Mouse (Mus musculus) heart, adult 2 months (tissue): Measurements from ENCODE around the gene Ptprh. TPM values are rescaled to one million over a fixed set of nuclear protein-coding genes. Genes with fewer than 3 reads are reported as not detected.

Source experiments
- DNase-seq, 2 experiments: peaks; one replicate each; pipeline ENCODE4 v3.0.0; 2021
- H3K27ac ChIP-seq: fragments of 200-600 bp; 2 replicates; pipeline ENCODE4 v1.8.1; 2022
- H3K27me3 ChIP-seq: fragments of 200-500 bp; 2 replicates; pipeline ENCODE4 v1.6.1; 2012; ENCODE audit warnings: mild to moderate bottlenecking, low read length, inconsistent platforms, mixed read lengths; ENCODE audit not compliant: control insufficient read depth, insufficient read depth
- H3K36me3 ChIP-seq: fragments of 200-500 bp; 2 replicates; pipeline ENCODE4 v1.6.1; 2012; ENCODE audit warnings: low read length, inconsistent platforms; ENCODE audit not compliant: control insufficient read depth, insufficient read depth
- H3K4me1 ChIP-seq: fragments of 200-500 bp; 2 replicates; pipeline ENCODE4 v1.6.1; 2011; ENCODE audit warnings: low read length; ENCODE audit not compliant: control insufficient read depth, insufficient read depth
- H3K4me3 ChIP-seq: fragments of 200-600 bp; 2 replicates; pipeline ENCODE4 v1.8.1; 2022
- H3K79me2 ChIP-seq: fragments of 200-500 bp; replicated peaks from 2 replicates; pipeline ENCODE4 v1.6.1; 2012; ENCODE audit warnings: mild to moderate bottlenecking, inconsistent platforms, low read length, moderate library complexity, mixed read lengths; ENCODE audit not compliant: control insufficient read depth, insufficient read depth
- H3K9ac ChIP-seq: fragments of 200-500 bp; 2 replicates; pipeline ENCODE4 v1.6.1; 2012; ENCODE audit warnings: low read depth, mild to moderate bottlenecking, control low read depth, inconsistent platforms, low read length, mixed read lengths
- CTCF ChIP-seq: fragments of 200-600 bp; IDR thresholded peaks from 2 replicates; pipeline ENCODE4 v1.8.1; 2022; ENCODE audit warnings: antibody characterized with exemption, mild to moderate bottlenecking, moderate library complexity
- EP300 ChIP-seq: fragments of 200-500 bp; IDR thresholded peaks from 2 replicates; pipeline ENCODE4 v1.6.1; 2011; ENCODE audit warnings: low read depth, low read length, control low read depth; ENCODE audit not compliant: insufficient read depth
- POLR2A ChIP-seq: fragments of 200-500 bp; IDR thresholded peaks from 2 replicates; pipeline ENCODE4 v1.6.1; 2011; ENCODE audit warnings: mild to moderate bottlenecking, low read depth, low read length, control low read depth; ENCODE audit not compliant: insufficient read depth
- WGBS: fragments of 180-500 bp; shearing (Covaris S2); methylation state at CpG from one replicate; pipeline ENCODE4 v1.1.7; 2018; 5-methylcytosine and 5-hydroxymethylcytosine counted together
- intact Hi-C: fragments of 180-260 bp; cut with DNase I; formaldehyde crosslinking; loops from one replicate; pipeline ENCODE4 v1.15.1; 2025
- long read RNA-seq: library from polyadenylated mRNA; stranded (forward); transcript quantifications from one replicate; pipeline ENCODE4 v2.0.0, GENCODE M21; 2021
- polyA plus RNA-seq: library from polyadenylated mRNA; depleted of rRNA; stranded (reverse); fragments of >200 nt; gene quantifications from 2 replicates; pipeline ENCODE4 v1.2.3, GENCODE M21; 2012; rRNA removed
- total RNA-seq, 2 experiments: library from RNA; stranded (reverse); gene quantifications; 2 replicates each; pipeline ENCODE4 v1.2.3; 2021

The Ptprh gene
- total RNA-seq, result not detected
- 0.03 and 0.06 TPM in 2 replicates for polyA plus RNA-seq
- long read RNA-seq, result 0 reads

DNA sequence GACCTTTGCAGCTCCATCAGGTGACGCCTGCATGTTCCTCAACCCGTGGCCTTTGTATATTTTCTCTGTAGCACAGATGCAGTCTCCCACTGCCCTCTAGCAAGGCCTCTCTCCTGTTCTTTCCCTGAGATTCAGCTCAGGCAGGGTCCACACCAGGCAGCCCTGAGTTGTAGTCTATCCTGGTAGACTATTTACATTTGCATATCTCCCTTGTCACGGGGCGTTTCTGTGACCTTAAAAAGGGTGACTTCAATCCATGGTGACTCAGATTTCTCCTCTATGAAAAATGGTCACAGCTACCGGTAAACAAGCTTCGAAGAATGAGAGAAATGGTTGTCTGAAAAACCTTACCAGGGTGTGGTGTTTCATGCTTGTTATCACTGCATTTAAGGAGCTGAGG lies at the start of gene Ptprh:
Ptprh (minus strand) TSS at position 169 of the 400 bp plus-strand sequence.
- no peak within 1 kb of the TSS for H3K27ac ChIP-seq
- WGBS, result 61% methylated on average over 6 of the region's 6 CpGs
- no peak within 1 kb of the TSS for H3K9ac ChIP-seq
- no peaks in the 10 kb centered on the region for H3K4me1 ChIP-seq
- TF ChIP-seq EP300 (no peak), CTCF (no peak), POLR2A (no peak)
- no peak within 1 kb of the TSS for H3K4me3 ChIP-seq
- H3K27me3 ChIP-seq, result no peaks in the 10 kb centered on the region
- no peaks in the 10 kb centered on the region for H3K79me2 ChIP-seq
- no peaks in the 10 kb centered on the region for H3K36me3 ChIP-seq
- intact Hi-C loops, result no loop called here
- DNase-seq, result no peak

DNA sequence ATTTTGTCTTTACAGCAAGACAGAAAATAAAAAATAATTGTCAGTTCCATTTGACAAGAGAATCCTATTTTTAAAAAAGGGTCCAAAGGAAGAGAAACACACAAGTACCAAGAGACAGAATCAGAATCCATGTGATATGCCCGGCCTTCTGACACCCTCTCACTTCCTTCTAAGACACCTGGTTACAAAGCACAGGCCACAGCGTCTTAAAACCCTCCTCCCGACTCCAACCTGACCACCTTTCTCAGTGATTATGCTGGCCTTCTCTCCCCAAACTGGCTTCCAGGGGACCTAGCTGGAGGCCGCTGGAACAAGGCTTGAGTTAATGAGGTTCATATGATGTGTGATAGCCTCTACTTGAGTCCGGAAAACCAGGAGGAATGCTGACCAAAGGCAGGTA lies 49.5 kb upstream of the Ptprh start:
- Histone ChIP-seq H3K4me3 (no peak overlapping the region), H3K27me3 (no peaks in the 10 kb centered on the region), H3K9ac (no peak overlapping the region), H3K36me3 (peaks cover 32% of the 10 kb centered on the region), H3K79me2 (peaks cover 11% of the 10 kb centered on the region), H3K27ac (no peak overlapping the region), H3K4me1 (peaks cover 34% of the 10 kb centered on the region)
- WGBS, result 67% methylated on average over 5 of the region's 5 CpGs
- intact Hi-C loops, result loop anchor here (10.0 kb wide), 3 partner anchors 141 to 1491 kb away; partner anchors contain the start of genes Fiz1, Gm44973, Rpl28 and Zfp524
- DNase-seq, result no peak
- TF ChIP-seq EP300, result no peak
- TF ChIP-seq CTCF, result no peak
- TF ChIP-seq POLR2A, result no peak

GRCm38 (mm10) chr7:4652726-4653125 lies 48.9 kb upstream of the Ptprh start:
- Histone ChIP-seq H3K4me3 (no peak overlapping the region), H3K4me1 (peaks cover 38% of the 10 kb centered on the region), H3K27me3 (no peaks in the 10 kb centered on the region), H3K9ac (no peak overlapping the region), H3K79me2 (peaks cover 10% of the 10 kb centered on the region), H3K27ac (no peak overlapping the region), H3K36me3 (peaks cover 32% of the 10 kb centered on the region)
- TF ChIP-seq CTCF, result no peak
- TF ChIP-seq EP300, result no peak
- no peak for TF ChIP-seq POLR2A
- DNase-seq, result no peak
- 63% methylated on average over 5 of the region's 5 CpGs for WGBS
- intact Hi-C loops, result loop anchor here (10.0 kb wide), 3 partner anchors 142 to 1492 kb away; partner anchors contain the start of genes Fiz1, Gm44973, Rpl28 and Zfp524

- no peak overlapping the region for H3K9ac ChIP-seq
- DNase-seq, result no peak
- WGBS, result 46% methylated on average over 8 of the region's 8 CpGs
- H3K79me2 ChIP-seq, result peaks cover 10% of the 10 kb centered on the region
- H3K27ac ChIP-seq, result no peak overlapping the region
- H3K4me3 ChIP-seq, result no peak overlapping the region
- intact Hi-C loops, result loop anchor here (10.0 kb wide), 3 partner anchors 143 to 1493 kb away; partner anchors contain the start of genes Fiz1, Gm44973, Rpl28 and Zfp524
- TF ChIP-seq EP300 (no peak), CTCF (no peak), POLR2A (no peak)
- no peaks in the 10 kb centered on the region for H3K27me3 ChIP-seq
- H3K4me1 ChIP-seq, result peaks cover 37% of the 10 kb centered on the region
- H3K36me3 ChIP-seq, result peaks cover 28% of the 10 kb centered on the region
Measured at GRCm38 (mm10) chr7:4651581-4651980, 47.7 kb upstream of the Ptprh start.

DNA sequence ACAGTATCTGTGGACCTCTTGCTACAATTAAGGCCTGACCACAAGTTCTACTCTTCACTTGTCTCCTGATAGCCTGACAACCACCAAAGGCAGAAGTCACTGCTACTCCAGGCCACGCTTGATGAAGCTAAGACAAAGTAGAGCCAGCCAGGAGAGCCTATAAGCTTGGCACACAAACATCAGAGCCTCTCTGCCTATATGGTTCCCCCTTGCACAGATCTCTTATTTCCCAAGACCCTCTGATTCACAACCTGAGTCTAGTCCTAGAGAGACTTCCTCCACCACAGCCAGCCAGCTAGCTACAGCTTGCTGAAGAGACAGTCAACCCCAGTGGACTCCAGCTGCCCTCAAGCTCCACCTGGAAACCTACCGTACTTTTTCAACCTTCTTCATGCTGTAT lies 44.2 kb upstream of the Ptprh start:
- DNase-seq, result no peak
- intact Hi-C loops, result no loop called here
- Histone ChIP-seq H3K4me1 (peaks cover 24% of the 10 kb centered on the region), H3K27me3 (no peaks in the 10 kb centered on the region), H3K27ac (no peak overlapping the region; the same call in 1 of the 2 replicates), H3K4me3 (no peak overlapping the region), H3K9ac (no peak overlapping the region), H3K79me2 (peaks cover 6% of the 10 kb centered on the region), H3K36me3 (peaks cover 11% of the 10 kb centered on the region)
- no peak for TF ChIP-seq CTCF
- TF ChIP-seq POLR2A, result no peak
- TF ChIP-seq EP300, result no peak
- WGBS, result 76% methylated on average over 2 of the region's 2 CpGs

- peaks cover 18% of the 10 kb centered on the region for H3K4me1 ChIP-seq
- 9% methylated on average over 6 of the region's 6 CpGs for WGBS
- no peaks in the 10 kb centered on the region for H3K27me3 ChIP-seq
- H3K4me3 ChIP-seq, result no peak overlapping the region
- TF ChIP-seq POLR2A (no peak), CTCF (no peak), EP300 (no peak)
- intact Hi-C loops, result no loop called here
- H3K79me2 ChIP-seq, result peaks cover 2% of the 10 kb centered on the region
- peak; percentile 43 to 74 for DNase-seq
- H3K27ac ChIP-seq, result peak overlapping the region; percentile 45; the same call in 1 of the 2 replicates
- no peak overlapping the region for H3K9ac ChIP-seq
- peaks cover 6% of the 10 kb centered on the region for H3K36me3 ChIP-seq
Measured at GRCm38 (mm10) chr7:4647291-4647690, 43.5 kb upstream of the Ptprh start.
